Mouse (Mus musculus) liver, embryonic 14.5 days (tissue): ENCODE measurements around the gene Cd9. TPM values are rescaled to one million over a fixed set of nuclear protein-coding genes. Genes with fewer than 3 reads are reported as not detected.

ENCODE experiments used
- ATAC-seq: fragments of 200-750 bp; cut with Nextera tagmentation; 2 replicates; pipeline ENCODE4 v1.8.0; 2017; ENCODE audit warnings: moderate number of reproducible peaks, mild to moderate bottlenecking, moderate library complexity; ENCODE audit not compliant: insufficient read depth
- DNase-seq, 3 experiments: peaks; one replicate each; pipeline ENCODE4 v3.0.0-alpha.2; 2012 to 2013; ENCODE audit warnings: low read depth in 3 of 3, low spot score in 3 of 3
- H3K27ac ChIP-seq: fragments of 300-500 bp; sonication (generic); 2 replicates; pipeline ENCODE4 v1.5.1; 2014; ENCODE audit warnings: moderate library complexity, mild to moderate bottlenecking, control low read depth, inconsistent platforms
- H3K27me3 ChIP-seq: fragments of 300-500 bp; sonication (generic); 2 replicates; pipeline ENCODE4 v1.6.1; 2014; ENCODE audit warnings: mild to moderate bottlenecking, low read length, moderate library complexity; ENCODE audit not compliant: control insufficient read depth, insufficient read depth
- H3K36me3 ChIP-seq: fragments of 300-500 bp; sonication (generic); replicated peaks from 2 replicates; pipeline ENCODE4 v1.6.1; 2014; ENCODE audit warnings: low read depth; ENCODE audit not compliant: control insufficient read depth, insufficient read depth
- H3K4me1 ChIP-seq, 2 experiments: fragments of 200-500 bp in 1 of 2; fragments of 300-500 bp in 1 of 2; sonication (generic) in 1 of 2; replicated peaks; 2 replicates each; pipeline ENCODE4 v1.6.1; 2012 to 2014; ENCODE audit warnings: antibody characterized with exemption in 1 of 2, inconsistent platforms in 1 of 2, low read length in 1 of 2; ENCODE audit not compliant: control insufficient read depth in 2 of 2, insufficient read depth in 2 of 2
- H3K4me2 ChIP-seq: fragments of 300-500 bp; sonication (generic); 2 replicates; pipeline ENCODE4 v1.6.1; 2014; ENCODE audit warnings: low read depth, mild to moderate bottlenecking, control low read depth, moderate library complexity
- H3K4me3 ChIP-seq, 2 experiments: fragments of 200-500 bp in 1 of 2; fragments of 300-500 bp in 1 of 2; sonication (generic) in 1 of 2; 2 replicates each; pipeline ENCODE4 v1.5.1; 2012 to 2014; ENCODE audit warnings: low read depth in 2 of 2, low read length in 2 of 2, mild to moderate bottlenecking in 2 of 2, control low read depth in 1 of 2, inconsistent platforms in 1 of 2, moderate library complexity in 1 of 2; ENCODE audit not compliant: insufficient read depth in 1 of 2
- H3K9ac ChIP-seq: fragments of 300-500 bp; sonication (generic); replicated peaks from 2 replicates; pipeline ENCODE4 v1.6.1; 2014; ENCODE audit warnings: mild to moderate bottlenecking, control low read depth, moderate library complexity
- H3K9me3 ChIP-seq: fragments of 300-500 bp; sonication (generic); 2 replicates; pipeline ENCODE4 v1.6.1; 2016; ENCODE audit warnings: low read length, mixed read lengths; ENCODE audit not compliant: control insufficient read depth
- CTCF ChIP-seq: IDR thresholded peaks from 2 replicates; pipeline ENCODE4 v1.5.1; 2016; ENCODE audit warnings: antibody characterized with exemption, low read depth, control low read depth
- EP300 ChIP-seq: IDR thresholded peaks from 2 replicates; pipeline ENCODE4 v1.6.1; 2016; ENCODE audit warnings: antibody characterized with exemption, low read depth
- WGBS: fragments of 180-500 bp; shearing (Covaris S2); extraction: QIAGEN DNeasy Blood & Tissue Kit; methylation state at CpG from one replicate; pipeline ENCODE4 v1.1.7; 2014; ENCODE audit not compliant: insufficient replicate concordance; 5-methylcytosine and 5-hydroxymethylcytosine counted together
- polyA plus RNA-seq, 2 experiments: library from polyadenylated mRNA; depleted of rRNA in 1 of 2; stranded (reverse) in 1 of 2; unstranded in 1 of 2; fragments of >200 nt; fragmentation: Nextera tagmentation in 1 of 2; extraction: Ambion mirVana in 1 of 2; gene quantifications; 2 replicates each; pipeline versions ENCODE4 v1.2.1 to v1.2.3; 2012 to 2014

The Cd9 gene
- polyA plus RNA-seq, 2 experiments: 62.6 to 96.8 TPM

DNA sequence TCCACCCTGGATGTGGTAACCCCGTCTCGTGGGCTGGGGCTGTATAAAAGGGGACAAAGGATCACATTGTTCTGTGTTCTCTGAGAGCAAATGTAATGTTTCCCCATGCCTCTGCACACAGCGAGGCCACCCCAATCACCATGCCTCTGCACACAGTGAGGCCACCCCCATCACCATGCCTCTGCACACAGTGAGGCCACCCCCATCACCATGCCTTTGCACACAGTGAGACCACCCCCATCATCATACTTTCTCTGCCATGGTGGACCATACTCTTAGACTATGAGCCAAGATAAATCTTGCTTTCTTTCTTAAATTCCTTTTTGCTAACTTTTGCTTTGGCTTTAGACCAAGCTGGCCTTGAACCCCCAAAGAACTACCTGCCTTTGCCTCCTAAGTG is 61.3 kb downstream of the Cd9 start:
- Histone ChIP-seq H3K4me1 (peaks cover 0 to 4% of the 10 kb centered on the region in 2 experiments; a peak in 1 of 4 replicates), H3K9me3 (no peaks in the 10 kb centered on the region), H3K27me3 (no peaks in the 10 kb centered on the region), H3K4me3 (no peak overlapping the region), H3K4me2 (no peak overlapping the region), H3K36me3 (no peaks in the 10 kb centered on the region), H3K27ac (no peak overlapping the region), H3K9ac (no peak overlapping the region)
- no peak for DNase-seq
- no peak for ATAC-seq
- TF ChIP-seq EP300 (no peak), CTCF (no peak)
- 61% methylated on average over 3 of the region's 3 CpGs for WGBS

DNA sequence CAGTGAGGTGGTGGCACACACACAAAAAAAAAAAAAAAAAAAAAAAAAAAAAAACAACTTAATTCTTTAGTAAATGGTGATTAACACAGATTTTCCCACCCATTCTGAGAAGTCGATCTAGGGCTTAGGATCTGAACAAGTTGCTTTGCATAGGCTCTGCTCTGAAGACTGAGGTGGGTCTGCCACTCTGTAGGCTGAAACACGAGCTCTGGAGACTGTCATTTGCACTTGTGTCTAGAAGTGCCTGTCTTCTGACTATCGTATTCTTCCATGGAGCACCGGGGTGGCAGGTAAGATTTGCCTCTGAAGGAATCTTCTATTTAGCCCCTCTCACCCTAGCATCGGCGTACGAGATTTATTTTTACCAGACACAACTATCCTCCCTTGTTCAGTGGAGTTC is 62.1 kb downstream of the Cd9 start:
- WGBS: 67% methylated on average over 7 of the region's 7 CpGs

DNA sequence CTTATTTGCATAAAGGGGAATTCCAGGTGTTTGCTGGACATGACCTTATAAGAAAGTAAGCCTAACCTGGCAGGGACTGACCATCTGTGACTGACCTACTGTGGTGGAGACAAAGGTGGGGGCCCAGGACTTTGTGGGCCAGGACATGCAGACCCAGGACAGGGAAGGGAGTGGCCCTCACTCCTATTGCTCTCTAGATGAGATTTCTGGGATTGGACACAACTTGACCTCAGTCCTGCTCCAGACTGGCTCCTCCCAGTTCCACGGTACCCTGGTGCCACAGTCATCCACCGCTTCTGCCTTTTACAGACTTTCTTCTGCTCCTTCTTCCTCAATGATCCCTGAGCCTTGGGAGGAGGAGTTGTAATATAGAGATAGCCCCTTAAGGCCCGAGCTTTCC is 63.6 kb downstream of the Cd9 start:
- Histone ChIP-seq H3K9ac (no peak overlapping the region), H3K27ac (no peak overlapping the region), H3K27me3 (no peaks in the 10 kb centered on the region), H3K4me1 (peaks cover 0 to 4% of the 10 kb centered on the region in 2 experiments; a peak in 1 of 4 replicates), H3K4me3 (no peak overlapping the region), H3K9me3 (no peaks in the 10 kb centered on the region), H3K4me2 (no peak overlapping the region), H3K36me3 (no peaks in the 10 kb centered on the region)
- no peak for ATAC-seq
- DNase-seq: no peak
- TF ChIP-seq EP300 (no peak), CTCF (no peak)
- 54% methylated on average over 3 of the region's 3 CpGs for WGBS

More for the DNA sequence above, 62.1 kb downstream of the Cd9 start:
- DNase-seq (no peak), ATAC-seq (no peak)
- TF ChIP-seq EP300 (no peak), CTCF (no peak)
- H3K9me3 ChIP-seq: no peaks in the 10 kb centered on the region
- H3K4me2 ChIP-seq: no peak overlapping the region
- H3K4me3 ChIP-seq: no peak overlapping the region
- H3K27ac ChIP-seq: no peak overlapping the region
- no peaks in the 10 kb centered on the region for H3K27me3 ChIP-seq
- peaks cover 0 to 4% of the 10 kb centered on the region in 2 experiments; a peak in 1 of 4 replicates for H3K4me1 ChIP-seq
- no peak overlapping the region for H3K9ac ChIP-seq
- H3K36me3 ChIP-seq: no peaks in the 10 kb centered on the region

DNA sequence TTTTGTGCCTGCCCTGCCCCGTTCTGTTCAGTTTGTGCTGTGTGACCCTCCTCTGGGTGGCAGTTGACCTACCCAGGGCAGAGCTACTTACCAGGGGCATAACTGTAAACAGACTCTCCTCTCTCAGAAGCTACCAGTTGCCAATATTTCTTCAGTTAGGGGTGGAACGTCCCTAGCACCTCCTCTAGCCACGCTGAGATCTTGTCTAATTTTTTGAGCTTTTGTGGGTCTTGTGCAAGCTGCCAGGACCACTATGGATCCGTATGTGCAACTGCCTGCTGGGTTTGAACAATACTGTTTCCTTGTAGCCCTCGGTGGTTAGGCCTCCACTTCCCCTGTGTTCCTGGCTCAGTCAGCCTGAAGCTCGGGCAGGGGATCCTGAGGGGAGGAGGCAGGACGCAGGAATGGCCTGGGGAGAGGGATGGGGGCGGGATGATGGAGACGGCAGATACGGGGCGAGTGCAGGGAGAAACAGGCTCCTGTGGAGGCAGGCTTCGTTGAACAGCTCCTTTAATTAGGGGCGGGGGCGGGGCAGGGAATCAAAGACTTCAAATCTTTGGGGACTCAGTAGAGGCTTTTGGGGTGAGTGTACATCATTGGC is 64.1 kb downstream of the Cd9 start:
- TF ChIP-seq EP300 (no peak), CTCF (no peak)
- H3K4me1 ChIP-seq: peaks cover 0 to 7% of the 10 kb centered on the region in 2 experiments; a peak in 1 of 4 replicates
- H3K36me3 ChIP-seq: no peaks in the 10 kb centered on the region
- no peak overlapping the region for H3K9ac ChIP-seq
- ATAC-seq (no peak), DNase-seq (no peak)
- no peak overlapping the region for H3K4me3 ChIP-seq
- no peaks in the 10 kb centered on the region for H3K9me3 ChIP-seq
- H3K27ac ChIP-seq: no peak overlapping the region
- WGBS: 20% methylated on average over 14 of the region's 14 CpGs
- H3K27me3 ChIP-seq: no peaks in the 10 kb centered on the region
- no peak overlapping the region for H3K4me2 ChIP-seq

DNA sequence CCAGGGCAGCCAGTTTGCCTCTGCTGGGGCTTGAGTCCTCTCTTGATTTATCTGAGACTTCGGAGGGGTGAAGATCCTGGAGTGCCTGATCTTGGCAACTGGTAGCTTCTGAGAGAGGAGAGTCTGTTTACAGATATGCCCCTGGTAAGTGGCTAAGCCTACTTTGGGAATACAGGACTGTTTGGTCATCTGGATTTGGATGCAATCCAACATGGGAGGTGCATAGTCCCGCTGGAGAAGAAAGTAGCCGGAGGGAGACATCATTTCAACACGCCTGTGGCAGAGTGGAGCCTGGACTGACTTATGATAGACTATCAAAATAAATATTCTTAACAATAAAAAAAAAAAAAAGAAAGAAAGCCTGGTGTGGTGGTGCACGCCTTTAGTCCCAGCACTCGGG is 64.8 kb downstream of the Cd9 start:
- DNase-seq (no peak), ATAC-seq (no peak)
- WGBS: 66% methylated on average over 6 of the region's 6 CpGs
- no peaks in the 10 kb centered on the region for H3K27me3 ChIP-seq
- H3K27ac ChIP-seq: no peak overlapping the region
- no peaks in the 10 kb centered on the region for H3K36me3 ChIP-seq
- no peak for TF ChIP-seq EP300
- no peak for TF ChIP-seq CTCF
- no peak overlapping the region for H3K9ac ChIP-seq
- no peaks in the 10 kb centered on the region for H3K9me3 ChIP-seq
- H3K4me1 ChIP-seq: peaks cover 0 to 8% of the 10 kb centered on the region in 2 experiments; a peak in 1 of 4 replicates
- no peak overlapping the region for H3K4me2 ChIP-seq
- H3K4me3 ChIP-seq: no peak overlapping the region
